Mouse (Mus musculus) Patski (cell line): ENCODE measurements around the gene Spindoc. TPM values are rescaled to one million over a fixed set of nuclear protein-coding genes. Genes with fewer than 3 reads are reported as not detected.

Experiments
- ATAC-seq: fragments of 100-300 bp; one replicate; pipeline ENCODE4 v1.8.0; 2021
- CTCF ChIA-PET: fragments of 350-600 bp; sonication (Branson Sonifier 250); formaldehyde crosslinking; loops from one replicate; lab custom pipeline; 2022; ENCODE audit warnings: inconsistent platforms; lab: Charles Lee
- POLR2A ChIA-PET: fragments of 350-600 bp; sonication (Branson Sonifier 250); formaldehyde crosslinking; loops from one replicate; lab custom pipeline; 2022; ENCODE audit warnings: antibody characterized with exemption, inconsistent platforms; lab: Charles Lee
- DNase-seq: peaks from one replicate; pipeline ENCODE4 v3.0.0-alpha.2; 2011; ENCODE audit warnings: low read depth, low spot score
- H3K27me3 ChIP-seq: fragments of 371-371 bp; one replicate; pipeline ENCODE4 v1.5.1; 2021
- CTCF ChIP-seq: fragments of 100-300 bp; IDR thresholded peaks from one replicate; pipeline ENCODE4 v1.5.1; 2021
- in situ Hi-C: fragments of 300-500 bp; cut with MboI; formaldehyde crosslinking; loops from 3 replicates; pipeline ENCODE4 v1.11.1; 2018; ENCODE audit warnings: low pct_unique_long_range_greater_than_20kb, mixed read lengths
- polyA plus RNA-seq: library from polyadenylated mRNA; unstranded; gene quantifications from one replicate; pipeline ENCODE4 v1.2.3, GENCODE M21; 2021

The Spindoc gene
- polyA plus RNA-seq, 1 experiment from 2014 or later: 32.7 TPM

DNA sequence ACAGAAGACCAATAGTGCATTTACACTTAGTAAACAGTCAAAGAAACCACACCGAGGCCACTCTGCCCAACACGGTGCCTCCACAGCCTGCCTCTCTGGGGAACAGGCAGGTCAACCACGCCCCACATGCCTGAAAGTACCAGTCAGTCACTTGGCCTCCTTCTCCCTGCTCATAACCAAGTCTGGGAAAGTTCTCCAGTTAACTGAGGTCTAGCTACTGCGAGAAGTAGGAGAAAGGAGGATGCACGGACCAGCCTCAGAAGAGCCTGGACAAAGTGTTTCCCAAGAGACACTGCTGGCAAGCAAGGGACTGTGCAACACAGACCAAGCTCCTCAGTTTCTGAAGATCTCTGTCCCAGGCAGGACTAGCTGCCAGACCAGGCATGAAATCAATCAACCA, 43.8 kb downstream of the Spindoc start:
- no peak for TF ChIP-seq CTCF
- DNase-seq (no peak), ATAC-seq (no peak)
- in situ Hi-C loops: loop anchor here (5.0 kb wide), 1 partner anchor 52 kb away; no protein-coding TSS in a partner anchor
- ChIA-PET POLR2A (interaction anchor here (1.1 to 1.7 kb wide), 3 partner anchors 20 to 28 kb away, joined by 3 to 4 read pairs (median 3); no protein-coding TSS in a partner anchor), CTCF (interaction anchor here (0.7 to 4.5 kb wide), 8 partner anchors 12 to 87 kb away, joined by 3 to 18 read pairs (median 4); partner anchors contain the start of gene Rcor2)
- no peaks in the 10 kb centered on the region for H3K27me3 ChIP-seq

DNA sequence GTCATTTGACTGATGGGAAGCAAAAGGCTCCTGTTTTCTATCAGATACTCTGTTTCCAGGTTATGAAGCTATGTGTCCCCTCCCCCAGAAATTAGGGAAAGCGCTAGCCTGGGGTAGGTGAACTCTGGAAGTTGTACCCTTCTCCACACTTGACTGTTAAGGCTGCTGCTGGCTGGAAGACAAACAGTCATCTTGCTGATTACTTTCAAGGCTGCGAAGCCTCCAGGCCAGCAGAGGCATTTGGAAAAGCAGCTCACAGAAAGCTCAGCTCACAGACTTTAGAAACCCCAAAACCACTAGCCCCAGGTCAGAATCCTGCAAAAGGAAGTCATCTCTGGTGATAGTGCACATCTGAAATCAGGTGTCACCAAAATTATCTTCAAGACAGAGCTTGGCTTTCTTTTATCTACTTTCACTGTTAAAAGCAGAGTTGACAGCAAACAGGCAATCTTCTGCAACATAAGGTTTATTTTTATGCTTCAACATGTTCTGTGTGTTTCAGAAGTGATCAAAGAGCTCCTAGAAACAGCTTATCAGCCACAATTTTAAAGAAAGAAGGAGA, 44.9 kb downstream of the Spindoc start:
- ChIA-PET POLR2A (interaction anchor here (0.7 to 1.7 kb wide), 5 partner anchors 18 to 64 kb away, joined by 3 to 5 read pairs (median 4); no protein-coding TSS in a partner anchor), CTCF (interaction anchor here (0.8 to 4.5 kb wide), 9 partner anchors 12 to 86 kb away, joined by 3 to 18 read pairs (median 4); partner anchors contain the start of gene Rcor2)
- TF ChIP-seq CTCF: no peak
- DNase-seq (no peak), ATAC-seq (no peak)
- in situ Hi-C loops: loop anchor here (5.0 kb wide), 1 partner anchor 51 kb away; no protein-coding TSS in a partner anchor
- no peaks in the 10 kb centered on the region for H3K27me3 ChIP-seq

- H3K27me3 ChIP-seq: no peaks in the 10 kb centered on the region
- ChIA-PET POLR2A (no interaction called here), CTCF (interaction anchor here (0.6 to 3.0 kb wide), 4 partner anchors 11 to 46 kb away, joined by 3 to 13 read pairs (median 4); no protein-coding TSS in a partner anchor)
- no peak for TF ChIP-seq CTCF
- in situ Hi-C loops: loop anchor here (5.0 kb wide), 1 partner anchor 48 kb away; no protein-coding TSS in a partner anchor
- ATAC-seq (no peak), DNase-seq (no peak)
Observed at GRCm38 (mm10) chr19:7335656-7336055, 47.1 kb downstream of the Spindoc start.

DNA sequence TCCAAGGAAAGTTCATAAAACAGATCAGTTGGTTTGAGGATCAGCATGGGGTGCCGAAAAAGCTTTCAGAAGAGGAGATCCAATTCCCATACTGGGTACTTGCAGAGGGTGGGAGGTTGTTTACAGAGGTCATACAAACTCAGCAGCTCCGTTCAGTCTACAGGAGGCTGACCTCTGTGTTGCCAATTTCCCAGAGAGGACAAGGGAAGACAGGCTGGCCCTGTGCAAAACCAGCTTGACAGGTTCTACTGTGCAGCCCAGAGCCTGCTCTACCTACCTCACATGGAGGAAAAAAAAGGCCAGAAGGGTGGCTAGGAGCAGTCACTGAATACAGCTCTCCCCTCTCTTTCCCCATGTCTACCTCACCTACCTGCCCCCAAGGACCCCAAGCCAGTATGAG, 48.7 kb downstream of the Spindoc start:
- H3K27me3 ChIP-seq: no peaks in the 10 kb centered on the region
- ChIA-PET POLR2A (no interaction called here), CTCF (interaction anchor here (1.2 to 3.0 kb wide), 4 partner anchors 9 to 65 kb away, joined by 3 to 13 read pairs (median 4); no protein-coding TSS in a partner anchor)
- no peak for DNase-seq
- in situ Hi-C loops: no loop called here
- ATAC-seq: no peak
- TF ChIP-seq CTCF: no peak

DNA sequence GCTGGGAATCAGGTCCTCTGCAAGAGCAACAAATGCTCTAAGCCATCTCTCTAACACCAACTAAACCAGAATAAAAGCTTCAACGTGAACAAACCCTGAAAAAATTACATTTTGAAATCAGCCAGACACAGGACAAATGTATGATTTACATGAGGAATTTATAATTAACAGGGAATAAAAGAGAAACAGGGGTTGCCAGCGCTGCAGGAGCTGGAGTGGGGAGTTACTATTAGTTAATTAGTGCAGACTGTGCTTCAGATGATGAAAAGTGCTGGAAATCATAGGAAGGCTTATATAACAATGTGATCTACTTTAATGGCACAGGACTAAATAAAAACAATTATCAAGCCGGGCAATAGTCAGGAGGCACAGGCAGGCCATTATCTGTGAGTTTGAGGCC, 61.4 kb downstream of the Spindoc start:
- POLR2A ChIA-PET: interaction anchor here (1.4 kb wide), 1 partner anchor 19 kb away, joined by 3 read pairs; no protein-coding TSS in a partner anchor
- ATAC-seq: no peak

DNA sequence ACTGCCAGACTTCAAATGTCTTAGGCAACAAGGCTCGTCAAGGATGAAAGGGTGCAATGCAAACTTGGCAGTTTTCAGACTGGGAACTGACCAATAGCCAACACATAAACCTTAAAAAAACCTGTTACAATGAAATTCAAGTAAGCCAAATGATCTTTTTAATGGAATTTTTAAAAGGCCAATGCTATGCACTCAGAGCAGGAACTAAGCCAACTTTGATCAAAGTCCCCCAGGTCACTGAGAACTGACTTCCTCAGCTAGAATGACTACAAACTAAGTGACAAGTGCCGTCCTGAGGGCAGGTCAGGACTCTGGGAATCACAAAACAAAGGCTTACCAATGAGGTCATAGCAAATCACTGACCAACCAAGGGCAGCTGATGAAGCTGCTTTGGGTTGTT, 62.6 kb downstream of the Spindoc start:
- DNase-seq (no peak), ATAC-seq (peak; percentile 86)
- in situ Hi-C loops: no loop called here
- no peak for TF ChIP-seq CTCF
- no peaks in the 10 kb centered on the region for H3K27me3 ChIP-seq
- ChIA-PET CTCF (interaction anchor here (1.6 to 2.6 kb wide), 2 partner anchors 19 to 38 kb away, joined by 4 to 8 read pairs; no protein-coding TSS in a partner anchor), POLR2A (interaction anchor here (0.7 to 1.4 kb wide), 2 partner anchors 18 to 96 kb away, joined by 4 to 9 read pairs; no protein-coding TSS in a partner anchor)

More for the DNA sequence above, 61.4 kb downstream of the Spindoc start:
- in situ Hi-C loops: no loop called here
- DNase-seq: no peak
- no peak for TF ChIP-seq CTCF
- CTCF ChIA-PET: interaction anchor here (1.0 to 2.6 kb wide), 3 partner anchors 11 to 39 kb away, joined by 3 to 8 read pairs (median 4); no protein-coding TSS in a partner anchor
- H3K27me3 ChIP-seq: no peaks in the 10 kb centered on the region

GRCm38 (mm10) chr19:7317716-7318115, 65.1 kb downstream of the Spindoc start:
- H3K27me3 ChIP-seq: no peaks in the 10 kb centered on the region
- ChIA-PET POLR2A (no interaction called here), CTCF (no interaction called here)
- in situ Hi-C loops: no loop called here
- no peak for ATAC-seq
- DNase-seq: no peak
- no peak for TF ChIP-seq CTCF

- in situ Hi-C loops: no loop called here
- no peak for DNase-seq
- ChIA-PET POLR2A (interaction anchor here (1.4 to 1.9 kb wide), 2 partner anchors 10 to 21 kb away, joined by 4 read pairs; no protein-coding TSS in a partner anchor), CTCF (interaction anchor here (1.1 kb wide), 1 partner anchor 28 kb away, joined by 4 read pairs; no protein-coding TSS in a partner anchor)
- TF ChIP-seq CTCF: no peak
- no peak for ATAC-seq
- no peaks in the 10 kb centered on the region for H3K27me3 ChIP-seq
Observed at GRCm38 (mm10) chr19:7316822-7317221, 66.0 kb downstream of the Spindoc start.

- DNase-seq (no peak), ATAC-seq (no peak)
- ChIA-PET POLR2A (interaction anchor here (0.6 to 1.9 kb wide), 3 partner anchors 8 to 216 kb away, joined by 3 to 4 read pairs (median 4); no protein-coding TSS in a partner anchor), CTCF (interaction anchor here (1.9 kb wide), 1 partner anchor 22 kb away, joined by 4 read pairs; no protein-coding TSS in a partner anchor)
- in situ Hi-C loops: no loop called here
- H3K27me3 ChIP-seq: no peaks in the 10 kb centered on the region
- TF ChIP-seq CTCF: no peak
Observed at GRCm38 (mm10) chr19:7315587-7315984, 67.2 kb downstream of the Spindoc start.

DNA sequence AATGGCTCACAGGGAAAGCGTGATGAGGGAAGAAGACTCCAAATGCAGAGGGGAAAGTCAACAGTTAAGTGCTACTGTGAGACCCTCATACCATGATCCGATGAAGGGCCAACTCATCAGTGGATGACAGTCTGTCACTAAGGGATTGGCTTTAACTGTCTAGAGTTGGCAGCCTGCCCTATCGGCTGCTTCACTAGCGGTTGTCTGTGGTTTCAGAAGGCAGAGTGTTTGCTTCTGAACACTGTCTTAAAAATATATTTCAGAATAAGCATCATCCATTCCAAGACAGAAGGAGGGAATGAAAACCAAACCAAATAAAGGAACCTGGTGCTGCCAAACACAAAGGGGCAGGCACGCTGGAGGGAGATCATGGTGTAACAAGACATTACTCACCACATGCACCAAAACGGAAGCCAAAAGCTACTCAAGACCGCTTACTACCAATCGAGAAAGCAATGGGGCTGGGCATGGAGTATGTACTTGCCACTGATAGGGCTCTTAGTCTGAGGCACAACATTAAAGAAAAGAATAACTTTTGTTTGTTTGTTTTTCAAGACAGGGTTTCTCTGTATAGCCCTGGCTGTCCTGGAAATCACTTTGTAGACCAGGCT, 67.7 kb downstream of the Spindoc start:
- TF ChIP-seq CTCF: no peak
- DNase-seq (no peak), ATAC-seq (no peak)
- H3K27me3 ChIP-seq: no peaks in the 10 kb centered on the region
- POLR2A ChIA-PET: no interaction called here
- in situ Hi-C loops: no loop called here
- CTCF ChIA-PET: interaction anchor here (1.9 kb wide), 1 partner anchor 23 kb away, joined by 4 read pairs; no protein-coding TSS in a partner anchor
